Mouse (Mus musculus) cerebellum, adult 2 months (tissue): Measurements from ENCODE around the gene N4bp1.

Experiments used
- CTCF ChIP-seq: fragments of 200-500 bp; IDR thresholded peaks from 2 replicates; pipeline ENCODE4 v1.5.1; 2011; ENCODE audit warnings: low read depth, mild to moderate bottlenecking, control low read depth, low read length, moderate library complexity, borderline replicate concordance; ENCODE audit not compliant: insufficient read depth
- POLR2A ChIP-seq: fragments of 200-500 bp; IDR thresholded peaks from 2 replicates; pipeline ENCODE4 v1.6.1; 2011; ENCODE audit warnings: low read length, control low read depth, borderline replicate concordance; ENCODE audit not compliant: insufficient read depth

GRCm38 (mm10) chr8:86765669-86766068 is 119.4 kb downstream of the N4bp1 start:
- TF ChIP-seq POLR2A = no peak
- no peak for TF ChIP-seq CTCF
